Mouse (Mus musculus) bone marrow, adult 2 months (tissue): Measurements from ENCODE around the gene Fto.

ENCODE experiments used
- CTCF ChIP-seq: fragments of 200-500 bp; IDR thresholded peaks from 2 replicates; pipeline ENCODE4 v1.5.1; 2011; ENCODE audit warnings: low read length, control low read depth; ENCODE audit not compliant: control insufficient read depth, insufficient read depth
- POLR2A ChIP-seq: fragments of 200-500 bp; IDR thresholded peaks from 2 replicates; pipeline ENCODE4 v1.6.1; 2011; ENCODE audit warnings: low read depth, mild to moderate bottlenecking, control low read depth, low read length, borderline replicate concordance; ENCODE audit not compliant: control insufficient read depth

GRCm38 (mm10) chr8:91501960-91502600, 188.8 kb downstream of the Fto start:
- no peak for TF ChIP-seq CTCF
- TF ChIP-seq POLR2A: no peak
